Mouse (Mus musculus) limb, embryonic 11.5 days (tissue): ENCODE measurements around the gene Rabggta. TPM values are rescaled to one million over a fixed set of nuclear protein-coding genes. Genes with fewer than 3 reads are reported as not detected.

ENCODE experiments used
- ATAC-seq: fragments of 200-750 bp; cut with Nextera tagmentation; 2 replicates; pipeline ENCODE4 v1.8.0; 2017; ENCODE audit warnings: low read depth; ENCODE audit not compliant: insufficient number of reproducible peaks, low FRiP score, low TSS enrichment
- DNase-seq: peaks from one replicate; pipeline ENCODE4 v3.0.0-alpha.2; 2015; ENCODE audit warnings: low spot score
- H3K27ac ChIP-seq: fragments of 300-500 bp; sonication (generic); replicated peaks from 2 replicates; pipeline ENCODE4 v1.5.1; 2014; ENCODE audit warnings: low read depth, mild to moderate bottlenecking, low read length
- H3K27me3 ChIP-seq: fragments of 300-500 bp; sonication (generic); 2 replicates; pipeline ENCODE4 v1.6.1; 2014; ENCODE audit warnings: mild to moderate bottlenecking, low read length, mixed read lengths; ENCODE audit not compliant: control insufficient read depth, insufficient read depth
- H3K36me3 ChIP-seq: fragments of 300-500 bp; sonication (generic); 2 replicates; pipeline ENCODE4 v1.6.1; 2014; ENCODE audit warnings: mild to moderate bottlenecking, low read length, moderate library complexity, mixed read lengths; ENCODE audit not compliant: control insufficient read depth, insufficient read depth
- H3K4me1 ChIP-seq: fragments of 300-500 bp; sonication (generic); 2 replicates; pipeline ENCODE4 v1.6.1; 2014; ENCODE audit warnings: low read length, mixed read lengths; ENCODE audit not compliant: control insufficient read depth, insufficient read depth
- H3K4me2 ChIP-seq: fragments of 300-500 bp; sonication (generic); 2 replicates; pipeline ENCODE4 v1.6.1; 2014; ENCODE audit warnings: low read depth, mild to moderate bottlenecking, moderate library complexity; ENCODE audit not compliant: severe bottlenecking
- H3K4me3 ChIP-seq: fragments of 300-500 bp; sonication (generic); 2 replicates; pipeline ENCODE4 v1.5.1; 2014; ENCODE audit warnings: low read depth, low read length
- H3K9ac ChIP-seq: fragments of 300-500 bp; sonication (generic); 2 replicates; pipeline ENCODE4 v1.6.1; 2014; ENCODE audit warnings: mild to moderate bottlenecking, low read length
- H3K9me3 ChIP-seq: fragments of 300-500 bp; sonication (generic); 2 replicates; pipeline ENCODE4 v1.6.1; 2016; ENCODE audit warnings: low read length; ENCODE audit not compliant: control insufficient read depth
- WGBS: fragments of 180-500 bp; shearing (Covaris S2); extraction: QIAGEN DNeasy Blood & Tissue Kit; methylation state at CpG from one replicate; pipeline ENCODE4 v1.1.7; 2014; 5-methylcytosine and 5-hydroxymethylcytosine counted together
- polyA plus RNA-seq: library from polyadenylated mRNA; unstranded; fragments of >200 nt; fragmentation: Nextera tagmentation; extraction: Ambion mirVana; gene quantifications from 2 replicates; pipeline ENCODE4 v1.2.1, GENCODE M21; 2014

Rabggta gene
- polyA plus RNA-seq, 1 experiment from 2014 or later = 20.0 TPM

DNA sequence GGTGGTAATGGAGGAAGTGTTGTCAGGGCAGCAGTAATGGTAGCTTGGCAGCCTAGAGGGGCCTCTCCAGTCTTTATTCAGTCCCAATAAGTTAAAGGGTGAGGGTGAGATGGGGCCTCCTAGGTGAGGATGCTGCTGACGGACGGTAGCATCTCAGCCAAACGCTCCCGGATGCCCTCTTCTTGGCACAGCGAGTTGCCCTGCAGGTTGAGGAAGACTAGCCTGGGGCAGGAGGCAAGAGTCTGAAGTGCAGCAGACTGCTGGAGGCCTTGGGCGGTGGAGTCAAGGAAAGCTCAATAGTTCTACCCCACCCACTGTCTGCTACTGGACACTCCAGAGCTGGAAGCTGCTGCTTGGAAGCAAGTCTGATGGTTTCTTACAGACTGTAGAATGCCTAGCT lies 5.8 kb downstream of the Rabggta start:
- Histone ChIP-seq H3K9me3 (no peaks in the 10 kb centered on the region), H3K4me3 (no peak overlapping the region), H3K4me2 (no peak overlapping the region), H3K4me1 (peaks cover 4% of the 10 kb centered on the region; the same call in 1 of the 2 replicates), H3K9ac (no peak overlapping the region), H3K27me3 (peaks cover 7% of the 10 kb centered on the region), H3K27ac (no peak overlapping the region), H3K36me3 (no peaks in the 10 kb centered on the region)
- WGBS = 92% methylated on average over 6 of the region's 6 CpGs
- no peak for ATAC-seq
- no peak for DNase-seq

DNA sequence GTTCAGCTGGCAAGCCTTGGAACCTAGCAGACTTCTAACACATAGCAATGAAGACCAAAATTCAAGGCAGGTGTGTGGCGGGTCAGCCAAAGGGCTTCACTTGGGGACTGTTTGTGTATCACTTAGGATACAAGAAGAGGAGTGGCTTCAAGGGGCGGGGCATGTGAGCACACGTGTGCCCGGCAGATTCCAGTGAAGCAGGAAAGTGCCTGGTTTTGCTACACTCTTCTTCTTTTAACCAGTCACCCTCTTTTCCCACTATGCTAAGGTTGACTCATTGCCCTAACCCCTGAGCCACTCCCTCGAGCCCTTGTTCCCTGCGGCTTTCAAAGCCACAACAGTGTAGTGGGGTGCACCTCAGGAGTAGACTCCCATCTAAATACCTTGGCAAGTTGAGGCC lies 7.2 kb downstream of the Rabggta start:
- DNase-seq = no peak
- WGBS = 37% methylated on average over 6 of the region's 6 CpGs
- ATAC-seq = no peak

DNA sequence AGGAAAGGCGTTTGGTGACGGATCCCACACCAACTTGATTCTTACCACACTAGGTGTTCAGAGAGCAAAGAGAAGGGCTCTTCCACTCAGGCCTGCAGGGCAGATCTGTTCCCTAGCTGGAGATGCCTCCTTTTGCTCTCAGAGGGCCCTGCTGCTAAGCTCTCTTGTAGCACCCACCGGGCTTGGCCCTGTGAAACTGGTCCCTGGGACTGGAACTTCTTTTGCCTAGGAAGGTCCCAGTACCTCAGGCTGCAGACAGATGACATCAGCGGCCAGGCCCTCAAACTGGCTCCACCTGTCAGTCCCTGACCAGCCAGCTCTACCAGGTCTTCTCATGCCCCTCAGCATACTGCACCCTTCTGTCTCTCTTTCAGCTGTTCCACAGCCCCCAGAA lies 8.3 kb downstream of the Rabggta start, which contains the start of gene Tgm1:
TSS of gene Tgm1 (minus strand) at position 198 of the 394 bp plus-strand sequence.
- DNase-seq (no peak), ATAC-seq (no peak)
- peak within 1 kb of the TSS; percentile 18; the same call in 1 of the 2 replicates for H3K4me2 ChIP-seq
- no peaks in the 10 kb centered on the region for H3K9me3 ChIP-seq
- WGBS = 12% methylated on average over 4 of the region's 4 CpGs
- no peaks in the 10 kb centered on the region for H3K36me3 ChIP-seq
- no peak within 1 kb of the TSS for H3K4me3 ChIP-seq
- peaks cover 7% of the 10 kb centered on the region for H3K27me3 ChIP-seq
- H3K27ac ChIP-seq = no peak within 1 kb of the TSS
- no peaks in the 10 kb centered on the region for H3K4me1 ChIP-seq
- H3K9ac ChIP-seq = no peak within 1 kb of the TSS

More for the DNA sequence above, 7.2 kb downstream of the Rabggta start:
- Histone ChIP-seq H3K27ac (no peak overlapping the region), H3K9me3 (no peaks in the 10 kb centered on the region), H3K27me3 (peaks cover 7% of the 10 kb centered on the region), H3K9ac (no peak overlapping the region), H3K4me2 (no peak overlapping the region), H3K4me1 (no peaks in the 10 kb centered on the region), H3K4me3 (no peak overlapping the region), H3K36me3 (no peaks in the 10 kb centered on the region)

DNA sequence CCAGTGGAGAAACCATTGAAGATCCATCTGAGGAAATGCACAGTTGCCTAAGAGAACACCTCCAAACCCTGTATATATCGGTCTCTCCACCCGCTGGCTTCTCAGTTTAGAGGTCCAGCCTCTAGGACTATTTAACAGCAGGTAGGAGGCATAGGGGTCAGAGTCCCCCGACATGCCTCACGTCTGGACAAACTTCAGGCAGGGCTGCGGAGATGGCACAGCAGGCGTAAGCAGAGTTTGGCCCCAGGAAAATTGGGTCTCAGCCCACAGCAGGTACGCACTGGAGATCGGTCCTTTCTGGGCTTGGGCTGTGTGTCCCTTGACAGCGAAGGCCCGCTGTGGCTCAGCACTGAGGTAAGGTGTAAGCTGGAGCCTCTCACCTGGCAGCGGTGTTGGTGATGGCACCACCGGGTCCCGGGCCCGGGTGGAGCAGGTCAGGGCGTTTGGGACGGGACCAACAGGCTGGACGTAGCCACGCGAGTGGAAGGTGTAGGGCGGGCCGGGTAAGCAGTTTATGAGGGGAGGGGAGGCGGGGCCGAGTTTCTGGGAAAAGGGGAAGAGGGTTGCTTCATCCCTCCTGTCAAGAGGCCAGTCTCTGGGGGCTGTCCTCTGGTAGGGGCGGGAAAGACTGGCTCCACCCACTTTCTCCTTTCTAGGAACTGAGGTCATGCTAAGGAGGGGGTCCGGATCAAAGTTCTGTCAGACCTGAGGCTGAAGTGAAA lies 8.9 kb downstream of the Rabggta start:
- Histone ChIP-seq H3K9ac (no peak overlapping the region), H3K4me2 (peak overlapping the region; percentile 18; the same call in 1 of the 2 replicates), H3K4me1 (no peaks in the 10 kb centered on the region), H3K27ac (no peak overlapping the region), H3K36me3 (no peaks in the 10 kb centered on the region), H3K27me3 (peaks cover 7% of the 10 kb centered on the region), H3K4me3 (no peak overlapping the region), H3K9me3 (no peaks in the 10 kb centered on the region)
- 0 out of 2 replicates have a peak, but pooled peaks have one; percentile 22 for ATAC-seq
- WGBS = 9% methylated on average over 25 of the region's 25 CpGs
- peak; percentile 29 for DNase-seq

DNA sequence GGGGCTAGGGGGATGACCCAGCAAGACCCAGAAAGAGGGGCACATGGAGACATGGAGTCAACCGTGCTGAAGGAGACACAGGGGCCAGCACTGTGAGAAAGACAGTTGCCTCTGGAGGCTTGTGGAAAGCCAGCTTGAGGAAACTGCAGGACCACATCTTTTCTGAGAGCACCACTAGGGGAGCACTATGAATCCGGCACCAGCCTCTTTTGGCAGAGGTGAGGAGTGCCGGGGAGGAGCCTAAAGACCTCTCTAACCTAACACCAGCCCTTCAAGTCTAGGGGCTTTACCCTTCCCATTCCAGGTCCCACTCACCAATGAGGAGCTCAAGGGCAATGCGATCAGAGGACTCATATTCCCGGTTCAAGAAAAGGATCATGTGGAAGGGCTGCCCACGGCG lies 10.3 kb downstream of the Rabggta start:
- Histone ChIP-seq H3K4me1 (no peaks in the 10 kb centered on the region), H3K36me3 (no peaks in the 10 kb centered on the region), H3K9ac (no peak overlapping the region), H3K27me3 (peaks cover 7% of the 10 kb centered on the region), H3K9me3 (no peaks in the 10 kb centered on the region), H3K4me2 (no peak overlapping the region), H3K27ac (no peak overlapping the region), H3K4me3 (no peak overlapping the region)
- DNase-seq (no peak), ATAC-seq (no peak)
- 83% methylated on average over 7 of the region's 7 CpGs for WGBS

DNA sequence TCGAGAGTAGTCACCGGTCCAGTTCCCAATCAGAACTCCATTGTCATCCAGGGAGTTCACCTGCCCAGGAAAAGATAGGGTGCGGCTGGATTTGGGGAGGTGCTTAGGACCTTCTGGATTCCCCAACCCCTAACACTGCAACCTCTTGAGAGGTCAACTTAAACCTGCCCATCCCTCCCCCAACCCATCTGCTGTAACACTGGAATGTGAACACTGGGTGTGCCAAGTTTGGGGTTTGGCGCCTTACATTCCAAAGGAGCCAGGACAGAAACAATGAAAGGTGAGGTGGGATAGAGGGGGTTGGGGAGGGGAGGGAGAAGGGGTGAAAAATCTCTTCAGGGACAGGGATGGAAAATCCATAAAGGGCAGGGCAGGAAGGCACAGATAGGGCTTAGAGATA lies 12.6 kb downstream of the Rabggta start:
- Histone ChIP-seq H3K36me3 (no peaks in the 10 kb centered on the region), H3K27me3 (peaks cover 7% of the 10 kb centered on the region), H3K4me1 (no peaks in the 10 kb centered on the region), H3K9me3 (no peaks in the 10 kb centered on the region), H3K4me2 (no peak overlapping the region), H3K4me3 (no peak overlapping the region), H3K27ac (no peak overlapping the region), H3K9ac (no peak overlapping the region)
- DNase-seq (no peak), ATAC-seq (no peak)
- WGBS = 82% methylated on average over 4 of the region's 4 CpGs

DNA sequence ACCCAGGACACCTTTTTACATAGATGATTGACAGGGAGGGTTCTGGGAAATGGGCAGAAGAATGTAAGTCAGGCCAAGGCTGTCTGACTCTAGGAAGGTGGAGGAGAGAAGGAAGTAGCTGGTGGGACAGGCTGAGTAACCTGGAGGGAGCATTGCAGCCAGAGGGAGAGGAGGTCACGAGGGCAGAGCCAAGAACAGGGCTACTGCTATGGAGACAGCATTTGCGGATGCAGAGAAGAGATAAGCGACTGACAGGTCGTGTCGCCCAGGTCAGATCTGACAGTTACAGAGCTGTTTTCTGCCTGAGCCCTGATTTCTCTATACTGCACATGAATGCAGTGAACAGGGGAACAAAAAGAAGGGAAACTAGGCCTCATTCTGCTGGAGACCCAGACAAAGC lies 14.7 kb downstream of the Rabggta start:
- Histone ChIP-seq H3K27me3 (no peaks in the 10 kb centered on the region; the same call in 1 of the 2 replicates), H3K4me2 (no peak overlapping the region), H3K9ac (no peak overlapping the region), H3K36me3 (no peaks in the 10 kb centered on the region), H3K27ac (no peak overlapping the region), H3K9me3 (no peaks in the 10 kb centered on the region), H3K4me3 (no peak overlapping the region), H3K4me1 (no peaks in the 10 kb centered on the region)
- no peak for DNase-seq
- WGBS = 81% methylated on average over 5 of the region's 5 CpGs
- no peak for ATAC-seq

DNA sequence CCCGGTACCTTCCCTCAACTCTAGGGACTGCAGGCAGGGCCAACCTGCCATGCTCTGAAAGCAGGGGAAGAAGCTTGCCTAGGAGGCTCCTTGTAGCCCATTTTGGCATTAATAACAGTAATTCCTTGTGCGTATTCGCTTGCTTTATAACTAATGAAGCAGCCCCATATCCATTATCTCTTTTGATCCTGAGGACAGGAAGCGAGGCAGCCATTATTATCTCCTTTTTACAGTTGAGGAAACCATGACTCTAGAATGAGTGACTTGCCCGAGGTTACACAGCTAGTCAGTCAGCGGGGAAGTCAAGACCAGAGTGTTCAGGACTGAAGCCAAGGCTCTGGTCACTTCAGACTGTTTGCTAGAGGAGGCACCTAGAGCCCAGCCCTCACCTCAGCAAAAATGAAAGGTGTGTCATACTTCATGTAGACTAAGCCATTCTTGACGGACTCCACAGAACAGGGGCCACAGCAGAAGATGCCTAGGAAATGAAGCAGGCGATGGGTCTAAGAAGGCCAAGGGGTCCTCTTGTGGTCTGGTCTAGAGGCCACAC lies 15.9 kb downstream of the Rabggta start:
- Histone ChIP-seq H3K4me3 (no peak overlapping the region), H3K27me3 (no peaks in the 10 kb centered on the region), H3K27ac (no peak overlapping the region), H3K9me3 (no peaks in the 10 kb centered on the region), H3K4me1 (no peaks in the 10 kb centered on the region), H3K9ac (no peak overlapping the region), H3K4me2 (no peak overlapping the region), H3K36me3 (no peaks in the 10 kb centered on the region)
- no peak for ATAC-seq
- 88% methylated on average over 8 of the region's 8 CpGs for WGBS
- DNase-seq = no peak
